Mouse (Mus musculus) lung, postnatal 14 days (tissue): ENCODE results near the gene Ank3.
A peak's percentile ranks its signal among the peaks of the same experiment; 100 is the strongest.

ENCODE experiments used
- DNase-seq: peaks from one replicate; pipeline ENCODE4 v3.0.0; 2021

Ank3 gene

GRCm38 (mm10) chr10:69485191-69485786 lies 86.7 kb downstream of the Ank3 start:
- DNase-seq = no peak

GRCm38 (mm10) chr10:69490182-69490581 lies 91.6 kb downstream of the Ank3 start:
- no peak for DNase-seq

- DNase-seq = no peak
Observed at GRCm38 (mm10) chr10:69491975-69492374, 93.4 kb downstream of the Ank3 start.

GRCm38 (mm10) chr10:69497382-69497781 lies 98.8 kb downstream of the Ank3 start:
- no peak for DNase-seq

DNA sequence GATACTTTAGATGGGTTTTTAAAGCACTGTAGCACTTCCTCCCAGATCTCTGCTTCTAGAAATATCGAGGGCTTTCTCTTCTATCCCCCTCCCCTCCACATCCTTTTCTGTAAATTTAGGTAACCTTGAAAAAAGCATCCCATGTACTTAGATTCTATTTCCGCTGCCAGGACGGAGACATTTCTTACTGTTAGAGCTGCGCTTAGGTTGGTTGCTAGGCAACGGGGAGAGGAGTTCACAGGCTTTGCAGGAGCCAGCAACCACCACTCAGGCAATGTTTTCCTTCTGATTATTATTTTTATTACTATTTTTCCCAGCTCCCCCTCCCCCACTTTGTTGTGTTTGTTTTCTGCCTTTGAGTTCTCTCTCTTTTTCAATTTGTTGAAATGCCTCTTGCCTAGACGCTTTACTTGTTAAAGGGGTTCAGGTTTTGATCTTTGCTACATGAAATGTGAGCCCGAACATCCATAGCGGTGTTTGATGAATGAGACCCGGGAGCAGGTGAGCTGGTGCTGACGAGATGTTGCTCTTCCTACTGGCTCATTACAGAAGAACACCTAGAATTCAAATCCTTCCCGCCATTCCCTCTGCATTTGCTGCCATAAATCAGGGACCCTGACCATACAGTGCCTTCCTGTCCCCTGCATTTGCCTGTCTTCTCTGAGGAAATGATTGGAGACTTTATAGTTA lies 101.7 kb downstream of the Ank3 start:
- peak; percentile 7 for DNase-seq

DNA sequence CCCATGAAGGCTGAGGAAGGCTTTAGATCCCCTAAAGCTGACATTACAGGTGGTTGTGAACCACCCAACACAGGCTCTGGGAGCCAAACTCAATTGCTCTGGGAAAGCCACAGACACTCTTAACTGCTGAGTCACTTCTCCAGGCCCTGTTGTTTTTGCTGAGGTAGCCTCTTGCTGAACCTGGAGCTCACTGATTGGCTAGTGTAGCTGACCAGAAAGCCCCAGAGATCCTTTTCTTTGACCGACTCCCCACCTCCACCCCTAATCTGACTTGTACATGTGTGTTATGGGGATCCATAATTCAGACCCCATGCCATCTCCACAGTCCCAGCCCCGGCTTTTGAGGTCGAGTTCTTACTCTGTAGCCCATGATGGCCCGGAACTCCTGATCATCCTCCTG lies 105.2 kb downstream of the Ank3 start:
- DNase-seq = no peak

GRCm38 (mm10) chr10:69507719-69508118 lies 109.1 kb downstream of the Ank3 start:
- DNase-seq = no peak

- DNase-seq = no peak
Observed at GRCm38 (mm10) chr10:69510392-69510791, 111.8 kb downstream of the Ank3 start.

DNA sequence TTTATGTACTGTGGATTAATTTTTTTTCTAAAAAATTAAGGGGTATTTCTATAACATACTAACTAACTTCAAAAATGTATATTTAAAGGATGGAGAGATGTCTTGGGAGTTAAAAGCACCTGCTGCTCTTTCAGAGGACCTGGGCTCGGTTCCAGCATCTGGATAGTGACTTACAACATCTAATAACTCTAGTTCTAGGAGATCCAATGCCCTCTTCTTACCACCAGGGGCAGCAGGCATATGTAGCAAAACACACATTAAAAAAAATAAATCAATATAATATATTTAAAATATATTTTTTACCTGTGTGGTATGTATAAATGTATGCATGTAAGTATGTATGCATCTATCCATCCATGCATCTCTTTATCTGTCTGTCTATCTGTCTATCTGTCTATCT lies 112.7 kb downstream of the Ank3 start:
- no peak for DNase-seq

DNA sequence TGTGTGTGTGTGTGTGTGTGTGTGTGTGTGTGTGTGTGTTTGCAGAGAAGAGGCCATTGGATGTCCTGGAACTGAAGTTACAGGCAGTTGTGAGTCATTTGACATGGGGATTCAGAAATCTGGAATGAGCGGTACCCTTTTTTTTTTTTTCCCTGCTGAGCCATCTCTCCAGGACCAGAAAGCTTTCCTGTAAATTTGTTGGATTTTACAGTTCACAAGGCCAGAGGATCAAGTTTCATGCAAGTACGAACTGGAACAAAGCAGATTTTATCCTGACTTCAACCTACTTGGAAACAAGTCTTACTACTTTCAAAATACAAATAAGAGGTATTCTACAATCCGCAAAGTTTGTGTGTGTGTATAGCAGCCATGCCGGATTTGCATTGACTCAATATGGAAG lies 123.4 kb downstream of the Ank3 start:
- DNase-seq = no peak

- DNase-seq = peak; percentile 15
Observed at GRCm38 (mm10) chr10:69523202-69523601, 124.6 kb downstream of the Ank3 start.

DNA sequence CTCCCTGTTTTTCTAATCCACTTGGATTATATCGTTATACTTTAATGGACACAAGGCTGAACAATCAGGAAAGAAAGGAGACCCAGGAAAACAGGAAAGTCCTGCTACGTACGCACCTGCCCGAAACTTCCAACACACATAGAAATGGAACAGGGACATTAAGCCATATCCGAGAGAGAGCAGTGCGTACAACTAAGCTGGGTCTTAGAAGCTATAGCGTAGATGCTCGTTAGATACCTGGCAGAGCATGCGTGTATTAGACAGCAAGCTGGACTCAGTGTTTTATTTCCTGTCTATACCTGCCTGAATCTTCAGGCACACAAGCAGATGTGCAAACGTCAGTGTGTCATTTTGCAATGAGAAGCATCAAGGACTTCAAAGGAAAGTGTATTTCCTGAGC lies 128.7 kb downstream of the Ank3 start:
- no peak for DNase-seq

DNA sequence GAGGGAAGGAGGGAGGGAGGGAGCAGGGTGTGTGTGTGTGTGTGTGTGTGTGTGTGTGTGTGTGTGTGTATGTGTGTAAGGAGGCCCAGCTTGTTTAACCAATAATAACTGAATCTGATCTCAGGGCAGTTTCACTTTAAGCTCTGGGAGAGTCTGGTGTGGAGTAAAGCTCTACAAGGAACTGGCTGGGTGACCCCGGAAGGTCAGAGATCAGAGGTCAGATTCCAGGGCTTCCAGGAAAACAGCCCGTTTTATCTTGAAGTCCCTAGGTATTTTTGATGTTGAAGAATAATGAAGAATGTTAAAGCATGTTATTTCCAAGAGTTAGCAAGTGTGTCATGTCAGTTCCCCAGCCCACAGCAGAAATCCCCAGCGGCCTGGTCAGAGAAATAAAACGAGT lies 130.2 kb downstream of the Ank3 start:
- no peak for DNase-seq

GRCm38 (mm10) chr10:69530326-69530725 lies 131.8 kb downstream of the Ank3 start:
- DNase-seq = no peak

DNA sequence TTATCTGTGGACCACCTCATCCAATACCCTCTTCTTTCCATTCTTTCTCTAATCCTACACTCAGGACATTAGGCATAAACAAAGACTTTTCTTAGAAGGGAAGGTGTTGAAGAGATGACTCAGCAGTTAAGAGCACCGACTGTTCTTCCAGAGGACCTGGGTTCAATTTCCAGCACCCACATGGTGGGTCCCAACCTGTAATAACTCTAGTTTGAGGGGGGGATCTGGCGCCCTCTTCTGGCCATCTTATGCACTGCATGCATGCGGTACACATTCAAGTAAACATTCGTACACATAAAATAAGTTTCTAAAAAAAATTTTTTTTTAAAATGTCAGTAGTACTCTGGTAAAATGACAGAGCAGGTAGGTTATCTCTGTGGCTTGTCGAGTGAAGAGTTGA lies 133.0 kb downstream of the Ank3 start:
- DNase-seq = no peak

DNA sequence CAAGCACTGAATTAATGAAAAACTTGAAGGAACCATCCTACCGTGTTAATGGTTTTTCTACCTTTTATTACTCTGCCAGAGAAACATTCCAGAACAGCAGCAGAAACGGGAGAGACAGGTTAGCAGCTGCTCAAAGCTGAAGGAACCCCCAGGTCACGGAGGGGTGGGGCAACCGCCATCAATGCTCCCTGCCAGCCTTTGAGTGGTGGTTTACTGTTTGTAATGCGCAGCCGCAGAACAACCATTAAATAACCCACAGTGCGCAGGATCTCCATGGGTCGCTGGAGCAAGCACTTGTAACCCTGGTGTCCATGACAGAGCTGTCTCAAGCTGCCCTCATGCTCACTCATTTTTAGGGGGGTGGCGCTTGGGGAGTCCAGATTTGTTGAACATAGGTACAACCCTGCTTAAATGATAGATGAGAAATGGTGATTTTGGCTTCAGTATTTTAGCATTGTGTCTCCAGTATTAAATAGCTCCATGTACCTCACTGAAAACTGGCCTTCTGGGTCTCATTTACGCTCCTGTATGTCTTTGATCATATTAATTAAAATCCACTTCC lies 133.7 kb downstream of the Ank3 start:
- DNase-seq = no peak

DNA sequence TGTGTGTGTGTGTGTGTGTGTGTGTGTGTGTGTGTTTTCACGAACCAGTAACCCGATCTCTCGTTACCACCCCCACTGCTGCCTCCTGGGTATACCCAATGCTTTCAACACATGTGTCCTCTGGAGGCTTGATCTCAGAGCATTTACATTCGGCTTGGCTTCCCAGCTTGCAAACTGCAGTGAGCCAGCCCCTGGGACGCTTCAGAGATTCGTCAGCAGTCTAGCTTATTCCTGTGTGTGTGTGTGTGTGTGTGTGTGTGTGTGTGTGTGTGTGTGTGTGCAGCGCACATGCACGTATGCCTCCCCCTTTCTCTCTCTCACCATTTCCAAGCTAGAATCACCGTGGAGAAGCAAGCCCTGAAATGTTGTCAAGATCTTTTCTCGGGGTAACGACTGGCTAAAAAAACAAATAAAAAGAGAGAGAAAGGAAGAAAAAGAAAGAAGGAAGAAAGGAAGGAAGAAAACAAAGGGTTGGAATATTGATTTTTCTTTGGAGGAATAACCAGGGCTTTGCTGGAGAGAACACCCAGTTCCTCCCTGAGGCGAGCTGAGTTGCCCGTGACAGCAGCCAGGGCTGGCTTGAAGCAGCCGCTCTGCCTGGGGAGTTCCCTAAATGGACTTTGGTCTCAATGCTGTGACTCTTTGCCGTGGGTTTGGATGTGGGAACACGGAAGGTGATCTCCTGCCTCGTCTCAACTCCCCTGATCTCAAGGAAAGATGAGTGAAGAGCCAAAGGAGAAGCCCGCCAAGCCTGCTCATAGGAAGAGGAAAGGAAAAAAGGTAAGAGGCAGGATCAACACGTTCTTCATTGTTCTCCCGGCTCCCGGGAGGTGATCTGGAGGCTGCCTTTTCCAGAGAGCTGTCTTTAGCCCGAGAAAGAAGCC lies 135.2 kb downstream of the Ank3 start:
- DNase-seq = peak; percentile 3

DNA sequence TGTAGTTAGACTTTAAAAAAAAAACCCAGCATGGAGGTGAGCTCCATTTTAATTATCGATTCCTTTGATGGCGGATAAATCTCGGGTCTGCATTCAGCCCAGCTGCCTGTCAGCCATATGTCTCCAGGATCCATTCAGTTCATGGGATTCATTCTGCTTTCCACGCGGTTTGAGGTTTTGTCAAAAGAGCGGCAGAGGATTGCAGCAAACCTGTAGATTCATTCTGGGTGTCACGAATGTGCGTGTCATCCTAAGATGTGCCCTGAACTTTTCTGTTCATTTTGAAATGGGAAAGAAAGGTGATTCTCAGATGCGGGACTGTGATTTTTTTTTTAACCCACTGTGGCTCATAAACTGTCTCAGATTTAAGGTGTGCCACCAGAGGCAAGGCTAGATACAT lies 136.1 kb downstream of the Ank3 start:
- no peak for DNase-seq

DNA sequence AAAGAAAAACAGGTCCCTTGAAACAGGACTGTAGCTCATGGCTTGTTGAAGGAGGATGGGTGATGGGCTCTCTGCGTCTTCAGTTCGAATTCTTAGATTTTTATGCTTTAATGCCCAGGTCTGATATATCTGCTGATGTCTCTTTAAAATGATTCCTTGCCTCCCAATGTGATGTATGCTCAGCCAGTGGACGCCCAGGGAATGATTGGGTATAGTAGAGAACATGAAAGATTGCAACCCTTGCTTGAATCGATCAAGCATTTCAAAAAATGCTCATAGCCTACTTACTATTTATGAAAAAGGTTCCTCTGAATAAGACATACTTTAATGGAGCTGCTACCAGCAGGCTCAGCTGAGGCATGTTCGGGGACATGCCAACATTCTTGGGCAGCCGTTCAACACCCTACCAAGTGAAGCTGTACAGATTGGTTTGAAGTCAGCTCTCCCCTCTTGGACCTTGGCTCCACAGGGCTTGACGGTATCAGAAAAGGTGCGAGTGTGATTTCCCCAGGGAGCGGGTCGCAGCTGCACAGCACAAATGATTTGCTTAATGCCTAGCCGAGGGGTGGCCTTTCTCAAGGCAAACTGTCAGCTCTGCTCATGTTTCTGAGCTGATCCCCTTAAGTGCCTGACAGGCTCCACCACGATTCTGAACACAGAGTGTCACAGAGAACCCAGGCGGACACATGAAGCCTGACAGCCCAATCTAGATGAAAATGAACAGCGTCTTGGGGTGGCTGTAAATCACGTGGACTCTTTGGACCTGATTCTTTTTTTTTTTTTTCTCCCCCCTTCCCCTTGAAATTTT lies 136.8 kb downstream of the Ank3 start:
- no peak for DNase-seq

DNA sequence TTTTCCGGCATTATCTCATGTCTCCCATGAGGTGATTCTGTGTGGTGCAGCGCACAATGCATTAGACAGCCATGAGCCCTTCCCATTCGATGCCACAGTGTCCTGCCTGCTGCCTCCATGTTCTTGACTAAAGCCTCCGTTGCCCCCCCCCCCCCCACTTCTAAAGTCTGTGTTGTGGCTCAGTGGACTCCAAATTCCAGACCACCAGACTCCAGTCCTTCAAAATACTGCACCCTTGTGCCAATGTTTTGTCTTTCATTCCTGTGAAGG lies 137.3 kb downstream of the Ank3 start:
- no peak for DNase-seq

DNA sequence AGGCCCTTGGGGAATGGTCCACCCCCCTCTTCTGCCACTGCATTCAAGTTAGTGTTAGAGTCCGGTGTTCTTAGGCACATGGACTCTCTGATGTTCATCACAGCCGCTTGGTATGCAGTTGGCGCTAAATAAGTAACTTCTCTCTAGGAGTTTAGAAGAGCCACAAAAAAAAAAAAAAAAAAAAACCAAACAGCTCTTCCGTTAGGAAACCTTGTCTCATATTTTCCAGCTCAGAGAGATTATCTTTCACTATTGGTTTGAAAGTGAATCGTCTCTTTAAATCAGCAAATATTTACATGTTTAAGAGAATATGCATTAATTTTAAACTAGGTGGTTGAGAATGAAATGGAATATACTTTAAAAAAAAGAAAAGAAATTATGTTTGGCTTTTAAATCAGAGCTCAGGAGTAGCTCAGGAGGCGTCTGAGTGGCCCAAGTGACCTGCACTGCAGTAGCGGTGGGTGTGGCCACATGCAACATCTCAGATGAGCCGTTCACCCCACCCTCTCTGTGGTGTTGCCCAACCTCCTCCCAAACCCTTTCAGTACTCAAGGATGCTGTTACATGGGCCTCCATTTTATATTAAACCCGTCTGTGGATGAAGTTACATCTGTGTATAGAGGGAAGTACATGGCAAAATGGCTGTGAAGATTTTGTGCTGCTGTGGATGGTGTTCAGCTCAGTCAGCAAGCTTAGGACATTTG lies 138.0 kb downstream of the Ank3 start:
- no peak for DNase-seq

GRCm38 (mm10) chr10:69538236-69538635 lies 139.7 kb downstream of the Ank3 start:
- DNase-seq = no peak
